Mouse (Mus musculus) adrenal gland, adult (tissue): ENCODE results near the gene Txnrd3.
A peak's percentile ranks its signal among the peaks of the same experiment; 100 is the strongest.

Experiments
- DNase-seq, 2 experiments: peaks; one replicate each; pipeline ENCODE4 v3.0.0; 2022 to 2023; ENCODE audit warnings: low spot score in 1 of 2; ENCODE audit not compliant: inconsistent age in 2 of 2

Txnrd3 gene

DNA sequence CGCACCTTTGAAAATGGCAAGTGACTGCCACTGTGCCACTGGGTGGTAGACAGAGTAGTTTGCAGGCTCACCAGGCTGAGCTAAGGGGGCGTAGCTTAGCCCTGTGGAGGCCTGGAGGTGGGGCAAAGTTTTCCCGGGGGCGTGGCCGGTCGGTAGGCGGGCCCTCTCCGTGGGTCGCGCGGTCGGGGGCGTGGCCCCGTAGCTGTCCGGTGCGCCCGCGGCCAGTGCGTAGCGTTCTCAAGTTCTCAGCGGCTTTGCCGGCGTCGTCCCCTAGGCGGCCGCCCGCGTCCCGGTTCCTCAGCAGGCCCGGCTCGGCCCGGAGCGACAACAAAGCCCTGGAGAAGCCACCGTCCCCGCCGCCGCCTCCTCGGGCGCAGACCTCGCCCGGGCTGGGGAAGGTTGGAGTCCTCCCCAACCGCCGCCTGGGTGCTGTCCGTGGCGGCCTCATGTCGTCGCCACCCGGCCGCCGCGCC lies at the start of gene Txnrd3:
TSS of gene Txnrd3 (plus strand) at position 191 of the 473 bp plus-strand sequence.
- peak; percentile 96 to 98 for DNase-seq

DNA sequence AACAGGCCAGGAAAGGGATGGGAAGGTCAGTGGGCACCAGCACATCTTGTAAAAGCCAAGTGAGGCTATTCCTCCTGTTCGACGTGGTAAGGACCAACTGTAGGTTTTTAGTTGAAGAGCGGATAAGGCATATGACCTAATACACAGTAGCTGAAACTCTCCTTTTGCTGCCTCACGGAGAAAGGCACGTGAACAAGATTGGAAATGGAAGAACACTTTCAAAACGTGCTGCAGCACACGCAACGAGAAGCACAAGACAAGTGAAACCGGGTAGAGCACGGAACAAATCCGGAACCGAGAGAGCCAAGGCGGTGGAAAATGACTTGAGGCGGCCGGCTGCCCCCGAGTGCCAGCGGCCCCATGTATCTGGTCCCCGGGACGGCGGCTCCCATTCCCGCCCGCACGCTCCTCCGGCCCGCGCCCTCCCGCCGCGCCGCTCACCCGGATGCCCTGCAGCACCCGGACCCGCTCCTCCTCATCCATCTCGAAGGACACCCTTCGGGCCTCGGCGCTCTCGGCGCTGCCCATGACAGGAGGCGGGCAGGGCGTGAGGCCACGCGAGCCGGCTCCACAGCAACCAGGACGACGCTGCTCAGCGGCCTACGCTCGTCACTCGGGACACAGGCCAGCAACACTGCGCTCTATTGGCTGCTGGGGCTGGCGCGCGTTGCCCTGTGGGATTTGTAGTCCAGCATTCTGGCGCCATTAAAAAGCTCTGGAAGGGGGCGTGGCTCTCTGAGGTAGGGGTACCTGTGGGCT lies 48.6 kb upstream of the Txnrd3 start, which contains the start of gene Chchd6:
TSS of gene Chchd6 (minus strand) at position 635 of the 759 bp plus-strand sequence.
- DNase-seq, result peak; percentile 96 to 98

DNA sequence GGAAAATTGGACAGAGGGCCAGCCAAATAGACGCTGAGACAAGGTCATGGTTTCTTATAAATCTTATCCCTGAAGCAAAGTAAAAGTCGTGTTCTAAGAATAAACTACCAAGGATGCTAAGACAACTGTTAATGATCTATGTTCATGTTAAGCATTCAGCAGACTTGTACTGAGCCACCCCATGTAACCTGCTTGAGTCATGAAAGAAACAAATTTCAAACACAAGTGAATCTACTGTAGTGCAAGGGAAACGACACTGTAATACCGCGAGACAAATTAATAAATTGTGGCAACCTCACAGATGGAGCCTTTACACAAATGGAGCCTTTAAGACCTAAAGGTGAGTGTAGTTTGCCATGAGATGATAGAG lies 48.0 kb upstream of the Txnrd3 start:
- DNase-seq, result no peak

DNA sequence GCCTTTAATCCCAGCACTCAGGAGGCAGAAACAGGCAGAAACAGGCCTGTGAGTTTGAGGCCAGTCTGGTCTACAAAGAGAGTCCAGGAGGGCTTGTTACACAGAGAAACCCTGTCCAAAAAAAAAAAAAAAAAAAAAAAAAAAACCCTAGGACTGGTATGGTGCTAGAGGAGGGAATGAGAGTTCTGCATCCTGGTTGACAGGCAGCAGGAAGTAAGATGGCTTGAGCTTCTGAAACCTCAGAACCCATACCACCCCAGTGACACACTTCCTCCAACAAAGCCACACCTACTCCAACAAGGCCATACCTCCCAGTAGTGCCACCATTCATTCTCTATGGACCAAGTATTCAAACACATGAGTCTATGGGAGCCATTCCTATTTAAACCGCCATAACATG lies 47.3 kb upstream of the Txnrd3 start:
- DNase-seq, result peak in 1 of 2 experiments; percentile 14

DNA sequence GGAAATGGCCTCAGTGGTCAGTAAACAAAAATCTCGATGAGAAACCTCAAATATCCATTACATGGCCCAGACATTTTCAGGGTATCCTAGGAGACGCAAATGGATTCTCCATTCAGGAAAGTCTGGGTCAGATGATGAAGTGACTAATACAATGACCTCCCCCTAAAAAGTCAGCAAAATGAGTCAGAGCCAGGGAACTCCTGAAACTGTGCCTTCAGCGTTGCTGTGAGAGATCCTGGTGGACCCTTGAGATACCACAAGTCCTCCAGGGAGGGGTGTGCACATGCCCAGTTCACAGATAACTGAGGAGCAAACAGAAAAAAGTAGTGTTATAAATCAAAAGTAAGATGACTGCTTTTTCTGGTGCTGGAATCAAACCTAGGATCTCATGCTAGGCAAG lies 37.7 kb upstream of the Txnrd3 start:
- peak; percentile 23 to 71 for DNase-seq

DNA sequence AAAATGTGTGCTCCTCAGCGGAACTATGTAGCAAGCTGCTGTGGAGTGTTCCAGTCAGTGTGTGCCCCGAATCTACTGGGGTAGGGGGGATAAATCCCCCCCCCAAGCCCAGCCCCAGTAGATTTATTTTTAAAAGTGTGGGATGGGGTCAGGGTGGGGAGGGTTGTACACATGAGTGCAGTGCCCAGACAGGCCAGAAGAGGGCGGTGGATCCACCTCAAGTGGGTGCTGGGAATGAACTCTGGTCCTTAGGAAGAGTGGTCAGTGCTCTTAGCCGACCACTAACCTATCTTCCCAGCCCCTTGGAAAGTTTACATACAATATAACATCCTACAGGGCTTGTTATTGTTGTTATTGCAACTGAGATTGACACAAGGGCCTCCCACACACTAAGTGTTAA lies 35.8 kb upstream of the Txnrd3 start:
- no peak for DNase-seq

DNA sequence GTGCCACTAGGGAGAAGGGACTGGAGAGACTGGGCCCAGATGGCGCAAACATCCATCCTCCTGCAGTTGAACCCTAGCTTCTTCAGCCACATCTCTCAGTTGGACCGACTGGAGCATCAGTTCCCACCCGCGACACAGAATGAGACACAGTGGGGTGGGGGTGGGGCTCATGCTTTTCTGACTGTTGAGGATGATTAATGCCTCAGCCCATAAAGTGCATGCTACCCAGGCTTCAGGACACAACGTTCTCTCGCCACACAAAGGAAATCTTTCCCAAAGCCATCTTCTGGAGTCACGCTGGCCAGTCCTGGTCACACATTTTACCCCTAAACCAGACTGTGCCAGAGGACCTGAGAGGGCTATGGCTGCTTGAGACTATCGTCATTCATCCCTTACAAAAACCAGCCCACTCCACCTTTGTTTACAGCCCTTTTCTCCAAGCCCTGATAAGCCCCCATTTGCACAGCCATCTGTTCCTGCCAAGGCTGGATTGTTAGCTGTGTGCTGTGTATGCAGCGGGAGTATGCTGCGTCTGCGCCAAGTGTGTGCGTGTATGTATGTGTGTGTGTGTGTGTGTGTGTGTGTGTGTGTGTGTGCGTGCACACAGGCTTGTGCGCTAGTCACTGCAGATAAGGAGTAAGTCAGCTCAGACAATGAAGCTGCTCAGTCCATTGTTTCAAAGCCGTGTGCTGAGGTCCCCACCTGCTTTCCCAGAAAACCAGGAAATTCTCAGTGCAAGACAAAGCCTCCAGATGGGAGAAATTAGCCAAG lies 30.3 kb upstream of the Txnrd3 start:
- no peak for DNase-seq

DNA sequence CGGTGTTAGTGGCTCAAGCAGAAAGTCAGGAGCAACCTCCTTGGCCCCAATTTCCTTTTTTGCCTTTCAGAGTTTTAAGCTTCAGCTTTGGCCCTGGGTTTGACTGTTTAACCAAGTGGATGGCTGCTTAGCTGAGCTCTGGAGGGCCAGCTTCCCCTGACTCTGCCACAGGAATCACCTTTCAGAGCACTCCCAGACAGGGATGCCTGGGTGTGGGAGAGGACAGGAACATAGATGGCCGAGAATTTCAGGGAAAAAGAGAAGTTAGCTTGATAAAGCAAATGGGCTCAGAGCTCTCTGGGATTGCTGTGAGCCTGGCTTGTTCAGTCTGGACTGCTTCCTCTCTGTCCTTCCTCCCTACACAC lies 29.7 kb upstream of the Txnrd3 start:
- no peak for DNase-seq

DNA sequence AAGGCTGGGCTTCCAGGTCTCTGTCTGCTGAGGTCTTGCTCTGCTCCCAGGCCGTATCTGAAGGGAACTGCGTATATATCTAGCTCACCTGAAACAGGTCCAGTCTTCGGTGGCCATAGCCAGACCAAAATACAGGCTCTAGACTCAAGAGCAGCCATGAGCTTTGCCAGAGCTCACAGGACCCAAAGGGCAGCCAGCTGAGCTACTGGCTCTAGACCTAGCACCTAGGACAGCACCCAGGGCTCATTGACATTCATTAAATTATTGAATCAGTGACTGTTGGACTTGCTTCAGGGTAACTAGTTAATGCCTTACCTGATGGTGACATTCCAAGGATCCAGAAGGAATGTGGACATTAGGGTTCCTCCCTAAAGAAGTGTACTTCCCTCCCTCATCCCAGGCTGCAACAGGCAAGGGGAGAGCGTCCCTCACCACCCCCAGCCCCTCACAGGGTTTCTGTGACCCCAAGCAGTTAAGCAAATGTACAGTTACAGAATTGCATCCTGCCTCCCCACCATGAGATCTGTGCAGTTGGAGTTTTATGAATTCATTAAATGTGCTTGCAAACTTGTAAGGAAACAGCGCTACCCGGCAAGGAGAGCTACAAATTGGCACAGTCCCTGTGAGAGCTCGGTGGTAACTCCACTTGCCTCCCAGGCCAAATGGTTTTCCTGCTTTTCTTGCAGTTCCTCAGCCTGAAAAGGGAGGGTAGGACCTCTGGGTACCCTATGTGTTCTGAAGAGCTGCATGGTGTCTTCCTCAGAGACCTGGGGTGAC lies 29.0 kb upstream of the Txnrd3 start:
- DNase-seq, result no peak

DNA sequence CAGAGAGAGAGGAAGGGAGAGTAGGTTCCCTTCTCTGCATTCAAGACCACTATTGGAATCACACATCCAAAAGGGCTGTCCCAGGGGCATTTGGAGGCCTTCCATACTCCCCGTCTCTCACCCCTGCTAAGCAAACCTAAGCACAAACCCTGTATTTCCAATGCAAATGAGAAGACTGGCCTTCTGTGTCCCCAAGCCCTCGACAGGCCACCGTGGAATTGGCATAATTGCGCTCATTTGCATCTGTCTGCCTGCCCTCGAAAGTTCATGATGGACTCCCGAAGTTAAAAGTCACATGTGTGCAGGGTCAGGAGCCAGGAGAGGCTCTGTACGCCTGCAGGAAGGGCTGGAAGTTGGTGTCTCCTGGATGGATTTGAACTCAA lies 28.4 kb upstream of the Txnrd3 start:
- DNase-seq, result no peak

DNA sequence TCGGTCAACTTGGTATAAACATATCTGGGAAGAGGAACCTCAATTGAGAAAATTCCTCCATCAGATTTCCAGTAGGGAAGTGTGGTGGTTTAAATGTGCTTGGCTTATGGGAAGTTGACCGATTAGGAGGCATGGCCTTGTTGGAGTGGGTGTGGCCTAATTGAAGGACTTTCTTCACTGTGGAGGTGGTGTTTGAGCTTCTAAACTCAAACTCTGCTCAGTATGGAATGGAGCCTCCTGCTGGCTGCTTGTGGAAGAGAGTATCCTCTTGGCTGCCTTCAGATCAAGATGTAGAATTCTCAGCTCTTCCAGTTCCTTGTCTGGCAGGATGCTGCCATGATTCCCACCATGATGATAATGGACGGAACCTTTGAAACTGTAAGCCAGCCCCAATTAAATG lies 21.1 kb upstream of the Txnrd3 start:
- DNase-seq, result no peak

DNA sequence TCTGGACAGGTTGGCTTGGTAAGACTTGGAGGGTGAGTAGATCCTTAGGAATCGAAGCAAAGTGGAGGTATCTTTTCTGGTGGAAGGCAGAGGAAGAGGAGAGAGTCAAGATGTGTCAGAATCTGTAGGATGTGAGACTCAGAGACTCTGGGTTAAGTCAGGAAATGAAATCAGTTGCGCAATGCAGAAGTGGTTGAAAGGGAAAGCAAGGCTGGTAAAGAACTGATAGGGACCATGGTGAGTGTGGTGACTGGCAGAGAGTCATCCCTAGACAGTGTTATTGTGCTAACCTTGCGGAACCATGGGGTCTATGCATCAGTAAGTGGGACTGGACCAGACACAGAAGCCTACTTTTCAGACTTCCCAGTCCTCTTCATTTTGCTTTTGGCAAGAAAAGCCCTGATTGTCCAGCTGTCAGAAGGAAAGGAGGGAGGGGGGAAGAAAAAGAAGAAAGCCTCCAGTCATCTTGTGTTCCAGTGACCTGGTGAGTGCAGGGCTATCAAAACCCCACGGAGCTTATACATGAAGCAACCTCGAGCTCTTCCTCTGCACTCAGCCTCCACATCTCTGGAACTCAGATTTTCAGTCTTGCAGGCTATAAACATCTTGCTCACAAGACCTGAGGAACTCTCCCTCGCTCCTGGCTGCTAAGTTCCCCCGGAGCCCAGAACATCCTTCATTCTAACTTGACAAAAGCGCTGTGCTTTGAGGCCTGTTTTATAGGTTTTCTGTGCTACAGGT lies 15.6 kb upstream of the Txnrd3 start:
- DNase-seq, result no peak

DNA sequence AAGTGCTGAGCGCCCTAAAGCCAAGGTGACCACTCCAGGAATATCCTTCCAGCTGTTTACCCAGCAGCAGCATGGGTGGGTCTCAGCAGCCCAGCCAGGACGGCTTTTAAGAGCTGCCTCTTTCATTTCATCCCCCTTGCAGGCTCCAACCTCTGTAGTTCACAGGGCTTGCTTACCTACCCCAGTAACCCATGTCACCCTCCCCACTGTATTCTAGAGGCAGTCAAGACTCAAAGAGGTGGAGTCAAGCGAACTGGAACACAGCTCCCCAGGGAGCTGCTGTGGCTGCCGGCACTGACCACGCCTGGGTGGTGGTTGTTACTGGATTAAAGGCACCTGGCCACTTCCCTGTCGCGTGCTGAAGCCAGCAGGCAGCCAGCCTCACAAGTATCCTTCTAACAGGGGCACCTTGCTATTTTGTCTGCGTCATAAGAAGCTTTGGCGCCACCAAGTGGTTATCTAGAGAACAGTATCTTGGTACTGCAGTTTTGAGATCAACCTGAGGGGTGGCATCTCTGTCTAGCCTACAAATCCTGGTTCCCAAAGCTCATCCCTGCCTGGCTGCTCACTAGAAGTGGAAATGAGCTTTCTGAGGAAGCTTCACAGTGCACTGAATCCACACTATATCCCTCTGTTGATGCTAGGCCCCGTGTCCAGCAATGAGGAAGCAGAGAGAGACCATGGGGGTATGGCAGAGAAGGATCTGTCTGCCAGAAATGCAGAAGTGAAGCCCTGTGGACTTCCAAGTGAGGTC lies 11.8 kb upstream of the Txnrd3 start:
- peak; percentile 79 to 93 for DNase-seq

DNA sequence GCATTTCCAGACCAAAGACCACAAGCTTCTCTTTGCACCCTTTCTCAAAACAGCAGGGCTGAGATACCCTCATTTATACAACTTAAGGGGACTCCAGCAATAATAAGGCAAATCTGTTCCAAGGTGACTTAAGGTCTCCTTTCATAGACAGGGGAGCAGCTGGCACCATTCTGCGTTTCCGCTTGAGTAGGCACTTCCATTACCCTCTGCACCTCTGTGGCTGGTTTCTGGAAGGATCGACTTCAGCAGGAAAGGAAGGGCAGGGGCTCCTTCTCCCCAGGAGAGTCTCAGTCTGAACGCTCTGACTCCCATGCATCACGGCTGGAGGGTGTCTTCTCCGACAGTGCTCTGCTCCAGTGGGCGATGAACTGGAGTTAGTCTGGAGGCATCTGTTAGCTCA lies 10.7 kb upstream of the Txnrd3 start:
- no peak for DNase-seq

DNA sequence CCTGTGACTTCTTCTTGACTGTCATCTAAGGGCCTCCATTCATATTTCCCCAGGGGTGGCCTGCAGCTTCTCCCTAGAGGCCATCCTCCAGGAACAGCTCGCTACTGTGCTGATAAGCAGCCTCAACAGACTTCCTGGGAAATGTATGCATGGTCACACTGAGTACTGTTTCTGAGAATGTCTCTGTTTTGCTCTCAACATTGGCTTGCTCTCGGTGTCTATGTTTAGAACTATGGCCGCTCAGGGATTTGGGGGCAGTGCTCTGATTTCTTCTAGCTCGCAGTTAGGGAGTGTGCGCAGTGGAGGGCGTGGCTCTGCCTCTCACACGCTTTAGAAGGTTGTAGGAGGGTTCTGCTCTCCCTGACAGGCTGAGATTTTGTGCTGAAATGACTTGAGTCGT lies 9.4 kb upstream of the Txnrd3 start:
- no peak for DNase-seq

DNA sequence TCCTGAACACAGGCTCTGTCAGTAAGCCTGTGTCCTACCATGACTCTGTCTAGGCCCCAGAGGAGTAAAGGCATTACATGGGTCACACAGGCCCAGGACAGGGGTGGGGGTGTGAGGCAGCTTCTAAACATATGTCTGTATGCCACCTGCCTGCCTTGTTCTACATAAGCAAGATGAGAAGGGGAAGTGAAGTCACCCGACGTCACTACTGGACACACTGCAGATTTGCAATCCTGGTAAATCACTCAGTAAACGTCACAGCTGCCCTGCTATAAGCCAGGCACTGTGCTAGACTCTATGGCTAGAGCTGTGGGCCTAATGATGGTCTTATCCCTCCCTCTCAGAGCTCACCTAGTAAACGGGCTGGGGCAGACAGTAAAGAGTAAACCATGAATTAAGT lies 5.8 kb upstream of the Txnrd3 start:
- no peak for DNase-seq

DNA sequence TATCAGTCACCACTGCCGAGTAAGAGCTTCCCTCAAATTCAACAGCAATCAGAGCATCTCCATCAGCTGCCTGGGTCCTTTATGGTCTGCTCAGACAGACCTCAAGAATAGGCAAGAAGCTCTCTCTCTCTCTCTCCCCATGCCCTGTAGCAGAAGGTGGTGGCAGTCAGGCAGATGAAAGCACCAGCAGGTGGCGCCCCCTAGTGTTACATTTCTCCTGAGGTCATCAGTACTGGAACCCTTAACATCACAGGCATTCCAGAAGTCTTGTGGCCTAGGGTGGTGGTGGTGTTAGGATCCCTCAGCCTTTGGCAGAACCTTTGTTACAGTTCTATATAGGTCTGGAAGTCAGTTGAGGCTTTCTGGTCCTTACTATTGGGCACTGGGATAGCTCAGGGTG lies 4.8 kb upstream of the Txnrd3 start:
- DNase-seq, result peak in 1 of 2 experiments; percentile 73

DNA sequence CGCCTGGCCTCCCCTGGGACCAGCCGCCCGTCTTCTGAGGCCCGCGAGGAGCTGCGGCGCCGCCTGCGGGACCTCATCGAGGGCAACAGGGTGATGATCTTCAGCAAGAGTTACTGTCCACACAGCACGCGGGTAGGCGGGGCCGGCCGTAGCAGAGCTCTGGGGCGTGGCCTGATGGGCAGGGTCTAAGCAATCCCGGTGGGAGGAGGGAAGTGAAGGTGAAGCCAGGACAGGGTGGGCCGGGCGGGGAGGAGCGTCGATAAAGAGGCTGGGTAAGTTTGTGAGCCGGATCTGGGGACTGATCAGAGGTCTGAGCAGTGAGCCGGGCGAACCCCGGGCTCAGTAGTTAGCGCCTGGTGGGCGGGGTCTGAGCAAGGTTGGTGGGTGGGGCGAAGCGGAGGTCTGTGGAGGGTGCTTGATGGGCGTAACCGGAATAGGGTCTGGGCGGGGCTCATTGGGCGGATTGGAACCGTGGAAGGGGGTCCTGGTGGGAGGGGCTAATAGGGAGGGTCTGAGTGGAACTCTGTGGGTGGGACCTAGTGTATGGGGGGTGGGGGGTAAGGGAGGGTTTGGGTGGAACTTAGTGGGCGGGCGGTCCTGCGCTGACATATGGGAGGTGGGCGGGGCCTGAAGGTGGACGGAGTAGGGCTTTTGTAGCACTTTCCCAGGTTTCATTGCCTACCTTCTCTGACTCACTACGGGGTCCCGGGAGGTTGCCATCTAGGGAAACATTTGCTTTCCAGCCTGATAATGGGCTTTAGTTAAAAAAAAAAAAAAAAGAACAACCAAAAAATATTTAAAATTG lies 685 bp downstream of the Txnrd3 start:
- peak; percentile 96 to 98 for DNase-seq

DNA sequence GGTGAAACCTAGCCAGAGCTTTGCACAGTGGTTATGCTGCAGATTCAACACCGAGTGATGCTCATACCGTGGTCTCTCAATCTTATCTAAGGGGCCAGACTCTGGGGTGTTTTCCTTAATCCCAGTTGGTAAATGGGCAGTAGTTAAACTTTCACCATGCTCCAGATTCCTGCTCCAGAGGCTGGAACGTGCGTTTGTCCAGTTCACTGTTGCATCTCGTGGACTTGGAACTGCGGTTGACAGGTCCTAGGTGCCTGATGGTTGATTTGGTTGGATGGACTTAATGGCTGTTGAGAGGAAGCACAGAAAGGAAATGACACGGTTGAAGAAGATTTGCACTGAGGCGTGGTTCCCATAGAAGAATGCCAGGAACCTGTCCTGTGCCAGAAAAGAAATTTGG lies 6.1 kb downstream of the Txnrd3 start:
- no peak for DNase-seq
